Mouse (Mus musculus) hindbrain, embryonic 10.5 days (tissue): ENCODE measurements at regions not wholly inside any gene's neighbourhood (a gene's known extent, or its start where the extent isn't known, plus 50 kb on each side); places are given as distances from the start of the nearest gene placed in this dataset.
"Not testable (repeated sequence)": the region's sequence is repeated elsewhere in the genome, so short reads cannot be mapped to it uniquely, and the experiment has no call there.

Source experiments
- DNase-seq: peaks from one replicate; pipeline ENCODE4 v3.0.0-alpha.2; 2017; ENCODE audit warnings: low spot score
- H3K27ac ChIP-seq: fragments of 300-500 bp; sonication (generic); 2 replicates; pipeline ENCODE4 v1.5.1; 2016; ENCODE audit warnings: mild to moderate bottlenecking, moderate library complexity
- H3K27me3 ChIP-seq: fragments of 300-500 bp; sonication (generic); 2 replicates; pipeline ENCODE4 v1.6.1; 2016; ENCODE audit warnings: mild to moderate bottlenecking; ENCODE audit not compliant: poor library complexity, insufficient read depth, severe bottlenecking
- H3K36me3 ChIP-seq: fragments of 300-500 bp; sonication (generic); 2 replicates; pipeline ENCODE4 v1.6.1; 2016; ENCODE audit warnings: mild to moderate bottlenecking, moderate library complexity
- H3K4me1 ChIP-seq: fragments of 300-500 bp; sonication (generic); replicated peaks from 2 replicates; pipeline ENCODE4 v1.6.1; 2016; ENCODE audit warnings: mild to moderate bottlenecking
- H3K4me3 ChIP-seq: fragments of 300-500 bp; sonication (generic); 2 replicates; pipeline ENCODE4 v1.5.1; 2016; ENCODE audit warnings: mild to moderate bottlenecking, moderate library complexity
- H3K9me3 ChIP-seq: fragments of 300-500 bp; sonication (generic); 2 replicates; pipeline ENCODE4 v1.6.1; 2016; ENCODE audit warnings: mild to moderate bottlenecking, moderate library complexity
- WGBS: fragments of 180-500 bp; shearing (Covaris S2); methylation state at CpG from one replicate; pipeline ENCODE4 v1.1.7; 2016; 5-methylcytosine and 5-hydroxymethylcytosine counted together

DNA sequence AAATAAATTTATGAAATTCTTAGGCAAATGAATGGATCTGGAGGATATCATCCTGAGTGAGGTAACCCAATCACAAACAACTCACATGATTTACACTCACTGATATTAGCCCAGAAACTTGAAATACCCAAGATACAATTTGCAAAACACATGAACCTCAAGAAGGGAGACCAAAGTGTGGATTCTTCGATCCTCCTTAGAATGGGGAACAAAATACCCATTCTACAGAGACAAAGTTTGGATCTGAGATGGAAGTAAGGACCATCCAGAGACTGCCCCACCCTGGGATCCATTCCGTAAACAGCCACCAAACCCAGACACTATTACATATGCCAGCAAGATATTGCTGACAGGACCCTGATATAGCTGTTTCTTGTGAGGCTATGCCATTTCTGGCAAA, 971.2 kb downstream of the Agbl1 start:
- not testable (repeated sequence) for H3K4me3 ChIP-seq, H3K27me3 ChIP-seq, DNase-seq, H3K27ac ChIP-seq, H3K36me3 ChIP-seq, H3K4me1 ChIP-seq, H3K9me3 ChIP-seq
- 93% methylated on average over 2 of the region's 2 CpGs for WGBS

DNA sequence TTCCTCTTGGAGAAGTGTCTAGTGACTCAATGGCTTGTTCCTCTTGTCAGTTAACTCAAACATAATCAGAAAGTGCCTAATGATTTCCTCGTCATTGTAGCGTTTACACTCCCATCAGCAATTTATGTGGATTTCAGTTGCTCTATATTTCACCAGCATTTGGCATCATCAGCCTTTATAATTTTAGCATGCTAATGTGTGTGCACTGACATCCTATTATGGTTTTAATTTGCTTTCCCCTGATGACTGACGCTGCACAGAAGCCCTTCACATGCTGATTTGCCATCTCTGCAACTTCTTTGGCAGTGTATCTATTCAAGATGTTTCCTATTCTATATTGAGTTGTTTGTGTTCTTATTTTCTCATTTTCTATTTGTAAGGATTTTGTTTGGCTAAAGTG, 975.9 kb downstream of the Agbl1 start:
- no peak overlapping the region for H3K27ac ChIP-seq
- H3K36me3 ChIP-seq: no peaks in the 10 kb centered on the region
- 78% methylated on average over 3 of the region's 3 CpGs for WGBS
- H3K27me3 ChIP-seq: no peaks in the 10 kb centered on the region
- H3K9me3 ChIP-seq: no peaks in the 10 kb centered on the region
- no peaks in the 10 kb centered on the region for H3K4me1 ChIP-seq
- no peak for DNase-seq
- no peak overlapping the region for H3K4me3 ChIP-seq

DNA sequence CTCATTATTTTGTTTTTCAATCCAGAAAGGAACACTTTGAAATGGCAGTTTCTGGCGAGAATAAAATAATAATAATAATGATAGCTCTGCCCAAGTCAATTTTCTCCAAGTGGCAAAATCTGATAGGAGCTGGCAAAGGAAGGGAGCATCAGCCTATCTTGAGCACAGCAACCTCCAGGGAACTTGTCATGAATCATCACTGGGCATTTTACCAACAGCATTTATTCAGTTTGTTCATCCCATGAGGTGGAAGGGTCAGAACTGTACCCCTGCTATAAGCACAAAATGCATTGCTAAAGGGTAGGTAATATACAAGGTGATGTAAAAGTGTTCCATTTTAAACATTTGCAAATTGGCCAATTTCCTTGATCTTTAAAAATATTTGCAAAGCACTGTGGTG, 1019.7 kb downstream of the Agbl1 start:
- 73% methylated on average over 1 of the region's 1 CpGs for WGBS
- no peak for DNase-seq
- Histone ChIP-seq H3K9me3 (no peaks in the 10 kb centered on the region), H3K36me3 (no peaks in the 10 kb centered on the region), H3K4me1 (no peaks in the 10 kb centered on the region), H3K27ac (no peak overlapping the region), H3K4me3 (no peak overlapping the region), H3K27me3 (no peaks in the 10 kb centered on the region)

DNA sequence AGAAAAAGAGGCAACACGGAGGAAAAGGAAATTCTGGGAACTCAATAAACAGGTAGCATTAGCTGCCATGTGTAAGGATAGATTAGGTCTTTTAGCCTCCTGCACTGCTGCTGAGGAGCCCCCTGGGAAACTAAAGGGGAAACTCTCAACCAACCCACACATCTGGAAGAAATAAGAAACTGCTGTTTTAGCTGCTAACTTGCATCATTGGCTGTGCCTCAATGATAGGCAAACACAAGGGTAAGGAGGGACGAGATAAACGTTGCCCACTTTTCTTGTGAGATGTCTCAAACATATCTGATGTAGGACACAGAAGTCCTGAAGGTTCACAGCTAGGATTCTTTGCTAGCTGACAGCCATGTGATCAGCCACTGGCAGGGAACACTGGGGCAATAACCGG, 1058.0 kb downstream of the Agbl1 start:
- Histone ChIP-seq H3K4me1 (no peaks in the 10 kb centered on the region), H3K36me3 (no peaks in the 10 kb centered on the region), H3K27ac (no peak overlapping the region), H3K9me3 (no peaks in the 10 kb centered on the region), H3K4me3 (no peak overlapping the region), H3K27me3 (no peaks in the 10 kb centered on the region)
- DNase-seq: no peak
- 69% methylated on average over 4 of the region's 4 CpGs for WGBS

DNA sequence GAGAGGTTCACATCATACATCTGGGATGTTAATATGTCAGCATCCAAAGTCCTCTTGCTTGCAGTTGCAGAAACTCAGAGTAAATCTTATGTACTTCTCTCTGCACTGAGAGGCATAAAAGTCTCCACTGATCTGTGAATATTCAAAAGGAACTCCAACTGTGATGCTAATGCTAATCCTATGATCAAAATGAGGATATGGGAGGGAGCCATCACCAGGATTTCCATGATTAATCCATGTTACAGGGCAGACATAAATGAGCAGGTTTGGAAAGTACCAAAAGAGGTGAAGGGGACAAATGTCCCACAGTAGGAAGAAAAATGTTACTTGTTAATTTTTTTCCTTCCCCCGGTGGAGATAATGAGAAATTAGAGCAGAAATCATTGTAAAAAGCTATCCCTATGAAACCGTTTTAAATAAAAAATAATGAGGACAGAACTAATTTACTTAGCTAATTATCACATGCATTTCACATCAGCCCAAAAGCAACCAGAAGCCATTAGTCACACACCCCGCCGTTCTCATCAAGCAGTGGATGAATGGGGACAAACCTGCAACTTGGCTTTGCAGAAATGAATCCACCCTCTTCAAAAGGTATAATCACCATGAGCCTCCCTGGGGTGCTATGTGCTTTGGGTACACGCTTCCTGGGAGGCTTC, 1065.4 kb downstream of the Agbl1 start:
- 25% methylated on average over 5 of the region's 5 CpGs for WGBS
- no peak overlapping the region for H3K4me3 ChIP-seq
- no peak overlapping the region for H3K27ac ChIP-seq
- no peaks in the 10 kb centered on the region for H3K36me3 ChIP-seq
- no peaks in the 10 kb centered on the region for H3K27me3 ChIP-seq
- H3K4me1 ChIP-seq: 0 out of 2 replicates have a peak, but pooled peaks cover 4% of the 10 kb centered on the region
- DNase-seq: no peak
- H3K9me3 ChIP-seq: no peaks in the 10 kb centered on the region

GRCm38 (mm10) chr7:77303227-77303626, 1073.5 kb downstream of the Agbl1 start:
- H3K4me3 ChIP-seq: no peak overlapping the region
- no peak for DNase-seq
- no peaks in the 10 kb centered on the region for H3K36me3 ChIP-seq
- 44% methylated on average over 3 of the region's 3 CpGs for WGBS
- H3K9me3 ChIP-seq: no peaks in the 10 kb centered on the region
- H3K27me3 ChIP-seq: no peaks in the 10 kb centered on the region
- H3K4me1 ChIP-seq: peaks cover 9% of the 10 kb centered on the region
- no peak overlapping the region for H3K27ac ChIP-seq

- Histone ChIP-seq H3K36me3 (no peaks in the 10 kb centered on the region), H3K4me1 (peaks cover 9% of the 10 kb centered on the region), H3K27me3 (no peaks in the 10 kb centered on the region), H3K4me3 (peak overlapping the region; percentile 28; the same call in 1 of the 2 replicates), H3K27ac (no peak overlapping the region; the same call in 1 of the 2 replicates), H3K9me3 (no peaks in the 10 kb centered on the region)
- 11% methylated on average over 5 of the region's 11 CpGs for WGBS
- DNase-seq: no peak
Observed at GRCm38 (mm10) chr7:77303935-77304334, 1074.2 kb downstream of the Agbl1 start.

DNA sequence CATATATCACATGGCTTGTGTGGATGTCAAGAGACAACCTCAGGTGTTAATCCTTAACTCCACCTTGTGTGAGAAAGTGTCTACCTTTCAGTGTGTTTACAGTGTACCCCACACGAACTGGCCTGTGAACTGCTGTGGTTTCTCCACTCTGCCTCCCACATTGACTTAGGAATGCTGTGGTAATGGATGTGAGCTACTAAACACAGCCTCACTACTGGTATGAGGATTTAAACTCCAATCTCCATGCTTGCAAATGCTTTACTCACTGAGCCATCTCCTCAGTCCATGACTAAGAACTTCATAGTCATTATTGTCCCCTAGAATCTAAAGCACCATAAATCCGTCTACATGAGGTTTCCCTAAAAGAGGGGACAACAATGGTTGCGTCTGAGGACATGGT, 1075.8 kb downstream of the Agbl1 start:
- 90% methylated on average over 3 of the region's 3 CpGs for WGBS
- no peaks in the 10 kb centered on the region for H3K36me3 ChIP-seq
- H3K27ac ChIP-seq: no peak overlapping the region
- no peak for DNase-seq
- no peaks in the 10 kb centered on the region for H3K27me3 ChIP-seq
- H3K9me3 ChIP-seq: no peaks in the 10 kb centered on the region
- H3K4me3 ChIP-seq: no peak overlapping the region
- peaks cover 9% of the 10 kb centered on the region for H3K4me1 ChIP-seq

- Histone ChIP-seq H3K9me3 (no peaks in the 10 kb centered on the region), H3K27ac (no peak overlapping the region), H3K4me1 (no peaks in the 10 kb centered on the region), H3K4me3 (no peak overlapping the region), H3K36me3 (no peaks in the 10 kb centered on the region), H3K27me3 (no peaks in the 10 kb centered on the region)
- 84% methylated on average over 2 of the region's 2 CpGs for WGBS
- DNase-seq: no peak
Observed at GRCm38 (mm10) chr7:77311661-77312060, 1082.0 kb downstream of the Agbl1 start.

- Histone ChIP-seq H3K4me1 (no peaks in the 10 kb centered on the region), H3K27me3 (no peaks in the 10 kb centered on the region), H3K9me3 (no peaks in the 10 kb centered on the region), H3K27ac (no peak overlapping the region), H3K4me3 (no peak overlapping the region), H3K36me3 (no peaks in the 10 kb centered on the region)
- no peak for DNase-seq
- WGBS: 77% methylated on average over 2 of the region's 2 CpGs
Observed at GRCm38 (mm10) chr7:77325140-77325539, 1095.5 kb downstream of the Agbl1 start.

- no peaks in the 10 kb centered on the region for H3K9me3 ChIP-seq
- WGBS: 93% methylated on average over 3 of the region's 3 CpGs
Observed at GRCm38 (mm10) chr7:77326836-77327235, 1097.1 kb downstream of the Agbl1 start.

GRCm38 (mm10) chr7:77327516-77327915, 1097.8 kb downstream of the Agbl1 start:
- Histone ChIP-seq H3K4me3 (no peak overlapping the region), H3K36me3 (no peaks in the 10 kb centered on the region), H3K27ac (no peak overlapping the region), H3K9me3 (no peaks in the 10 kb centered on the region), H3K27me3 (no peaks in the 10 kb centered on the region), H3K4me1 (no peaks in the 10 kb centered on the region)
- no peak for DNase-seq
- 78% methylated on average over 2 of the region's 2 CpGs for WGBS

More at GRCm38 (mm10) chr7:77326836-77327235, 1097.1 kb downstream of the Agbl1 start:
- H3K4me3 ChIP-seq: no peak overlapping the region
- DNase-seq: no peak
- no peaks in the 10 kb centered on the region for H3K36me3 ChIP-seq
- H3K27me3 ChIP-seq: no peaks in the 10 kb centered on the region
- no peak overlapping the region for H3K27ac ChIP-seq
- no peaks in the 10 kb centered on the region for H3K4me1 ChIP-seq

- H3K9me3 ChIP-seq: no peaks in the 10 kb centered on the region
- H3K4me1 ChIP-seq: no peaks in the 10 kb centered on the region
- H3K27ac ChIP-seq: no peak overlapping the region
- no peaks in the 10 kb centered on the region for H3K27me3 ChIP-seq
- DNase-seq: no peak
- H3K4me3 ChIP-seq: no peak overlapping the region
- H3K36me3 ChIP-seq: no peaks in the 10 kb centered on the region
- 85% methylated on average over 4 of the region's 4 CpGs for WGBS
Observed at GRCm38 (mm10) chr7:77338630-77339029, 1108.9 kb downstream of the Agbl1 start.
